Mouse (Mus musculus) lung, adult 2 months (tissue): Measurements from ENCODE around the gene Diablo.

Experiments
- CTCF ChIP-seq: fragments of 200-500 bp; IDR thresholded peaks from 2 replicates; pipeline ENCODE4 v1.5.1; 2011; ENCODE audit warnings: mild to moderate bottlenecking, low read length, control low read depth; ENCODE audit not compliant: insufficient read depth
- POLR2A ChIP-seq: fragments of 200-500 bp; IDR thresholded peaks from 2 replicates; pipeline ENCODE4 v1.6.1; 2011; ENCODE audit warnings: low read depth, mild to moderate bottlenecking, control low read depth, low read length, borderline replicate concordance; ENCODE audit errors: extremely low read depth

DNA sequence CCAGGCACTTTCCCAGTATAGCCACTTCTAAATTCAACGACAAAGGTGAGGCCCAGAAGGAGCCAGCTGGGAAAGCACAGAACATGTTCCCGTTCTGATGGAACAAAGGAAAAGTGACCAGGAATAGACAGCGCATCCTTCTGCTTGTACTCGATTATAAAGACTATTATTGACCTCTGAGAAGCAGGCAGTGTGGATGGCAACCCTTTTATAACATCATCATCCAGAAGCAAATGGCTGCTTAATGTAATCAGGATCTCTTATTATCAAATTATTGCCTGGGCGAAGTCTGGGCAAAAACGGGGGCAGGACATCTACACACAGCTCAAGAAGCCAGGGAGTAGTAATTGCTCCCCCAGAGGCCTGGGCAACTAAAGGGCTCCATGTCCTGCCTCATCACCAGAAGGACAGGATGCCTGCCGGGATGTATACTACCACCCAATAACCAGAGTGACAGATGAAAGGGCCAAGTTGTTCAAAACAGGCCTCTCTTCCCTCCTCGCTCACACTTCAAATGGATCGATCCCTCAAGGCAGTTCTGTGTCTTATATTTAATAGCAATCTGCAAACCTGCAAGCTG, 2.0 kb upstream of the Diablo start:
- TF ChIP-seq CTCF (no peak), POLR2A (no peak)
